Mouse (Mus musculus) liver, embryonic 11.5 days (tissue): ENCODE measurements around the gene Fam173a. TPM values are rescaled to one million over a fixed set of nuclear protein-coding genes. Genes with fewer than 3 reads are reported as not detected.
A peak's percentile ranks its signal among the peaks of the same experiment; 100 is the strongest.

Experiments used
- ATAC-seq: fragments of 200-750 bp; cut with Nextera tagmentation; replicated peaks from 2 replicates; pipeline ENCODE4 v1.8.0; 2017; ENCODE audit warnings: moderate number of reproducible peaks, mild to moderate bottlenecking, moderate TSS enrichment, moderate library complexity; ENCODE audit not compliant: low FRiP score
- DNase-seq: peaks from one replicate; pipeline ENCODE4 v3.0.0-alpha.2; 2017; ENCODE audit warnings: low spot score
- H3K27ac ChIP-seq: fragments of 300-500 bp; sonication (generic); 2 replicates; pipeline ENCODE4 v1.5.1; 2014; ENCODE audit warnings: mild to moderate bottlenecking, low read depth, low read length, control low read depth
- H3K27me3 ChIP-seq: fragments of 300-500 bp; sonication (generic); replicated peaks from 2 replicates; pipeline ENCODE4 v1.6.1; 2014; ENCODE audit warnings: low read length, mixed read lengths; ENCODE audit not compliant: control insufficient read depth, insufficient read depth
- H3K36me3 ChIP-seq: fragments of 300-500 bp; sonication (generic); 2 replicates; pipeline ENCODE4 v1.6.1; 2014; ENCODE audit warnings: mild to moderate bottlenecking, low read length, moderate library complexity, mixed read lengths; ENCODE audit not compliant: control insufficient read depth, insufficient read depth
- H3K4me1 ChIP-seq: fragments of 300-500 bp; sonication (generic); replicated peaks from 2 replicates; pipeline ENCODE4 v1.6.1; 2014; ENCODE audit warnings: low read length, mixed read lengths; ENCODE audit not compliant: control insufficient read depth, insufficient read depth
- H3K4me2 ChIP-seq: fragments of 300-500 bp; sonication (generic); 2 replicates; pipeline ENCODE4 v1.6.1; 2014; ENCODE audit warnings: mild to moderate bottlenecking, control low read depth, moderate library complexity
- H3K4me3 ChIP-seq: fragments of 300-500 bp; sonication (generic); 2 replicates; pipeline ENCODE4 v1.5.1; 2014; ENCODE audit warnings: low read depth, low read length, control low read depth
- H3K9ac ChIP-seq: fragments of 300-500 bp; sonication (generic); 2 replicates; pipeline ENCODE4 v1.6.1; 2014; ENCODE audit warnings: low read depth, low read length, control low read depth
- H3K9me3 ChIP-seq: fragments of 300-500 bp; sonication (generic); 2 replicates; pipeline ENCODE4 v1.6.1; 2016; ENCODE audit warnings: low read length, inconsistent platforms, mixed read lengths; ENCODE audit not compliant: control insufficient read depth
- WGBS: fragments of 180-500 bp; shearing (Covaris S2); extraction: QIAGEN DNeasy Blood & Tissue Kit; methylation state at CpG from one replicate; pipeline ENCODE4 v1.1.7; 2014; 5-methylcytosine and 5-hydroxymethylcytosine counted together
- polyA plus RNA-seq: library from polyadenylated mRNA; unstranded; fragments of >200 nt; fragmentation: Nextera tagmentation; extraction: Ambion mirVana; gene quantifications from 2 replicates; pipeline ENCODE4 v1.2.1, GENCODE M21; 2014

The Fam173a gene
- polyA plus RNA-seq, 1 experiment from 2014 or later: 83.7 TPM

DNA sequence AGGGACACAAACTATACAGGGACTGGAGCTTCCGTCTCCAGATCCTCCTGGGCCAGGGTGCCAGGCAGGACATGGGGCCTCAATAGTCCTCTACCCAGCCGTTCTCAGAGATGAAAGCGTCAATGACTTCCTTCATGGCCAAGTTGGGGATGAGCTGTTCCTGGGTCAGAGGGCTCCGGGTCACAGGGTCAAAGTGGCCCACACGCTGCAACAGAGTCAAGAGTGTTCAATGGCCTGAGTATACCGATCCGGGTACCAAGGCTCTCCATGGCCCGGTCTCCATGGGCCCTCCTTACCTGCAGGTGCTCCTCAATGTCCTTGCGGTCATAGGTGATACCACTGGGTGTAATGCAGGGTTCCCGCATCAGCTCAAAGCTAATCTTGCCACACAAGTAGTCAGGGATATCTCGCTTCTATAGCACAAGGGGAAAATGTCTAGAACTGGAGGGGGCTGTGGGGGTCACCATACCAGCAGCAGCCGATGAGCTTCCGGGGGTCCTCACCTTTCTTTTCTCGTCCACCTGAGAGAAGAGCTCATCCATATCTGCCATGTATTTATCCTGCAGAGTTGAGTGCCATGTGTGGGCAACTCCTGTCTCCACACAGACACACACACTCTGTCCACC is 38.2 kb upstream of the Fam173a start:
- H3K4me2 ChIP-seq: peak overlapping the region; percentile 99
- H3K9me3 ChIP-seq: no peaks in the 10 kb centered on the region
- DNase-seq (no peak), ATAC-seq (no peak)
- H3K4me1 ChIP-seq: peaks cover 45% of the 10 kb centered on the region
- no peaks in the 10 kb centered on the region for H3K27me3 ChIP-seq
- H3K36me3 ChIP-seq: peaks cover 49% of the 10 kb centered on the region
- H3K27ac ChIP-seq: no peak overlapping the region
- H3K4me3 ChIP-seq: peak overlapping the region; percentile 85
- peak overlapping the region; percentile 88 for H3K9ac ChIP-seq
- 85% methylated on average over 14 of the region's 14 CpGs for WGBS

DNA sequence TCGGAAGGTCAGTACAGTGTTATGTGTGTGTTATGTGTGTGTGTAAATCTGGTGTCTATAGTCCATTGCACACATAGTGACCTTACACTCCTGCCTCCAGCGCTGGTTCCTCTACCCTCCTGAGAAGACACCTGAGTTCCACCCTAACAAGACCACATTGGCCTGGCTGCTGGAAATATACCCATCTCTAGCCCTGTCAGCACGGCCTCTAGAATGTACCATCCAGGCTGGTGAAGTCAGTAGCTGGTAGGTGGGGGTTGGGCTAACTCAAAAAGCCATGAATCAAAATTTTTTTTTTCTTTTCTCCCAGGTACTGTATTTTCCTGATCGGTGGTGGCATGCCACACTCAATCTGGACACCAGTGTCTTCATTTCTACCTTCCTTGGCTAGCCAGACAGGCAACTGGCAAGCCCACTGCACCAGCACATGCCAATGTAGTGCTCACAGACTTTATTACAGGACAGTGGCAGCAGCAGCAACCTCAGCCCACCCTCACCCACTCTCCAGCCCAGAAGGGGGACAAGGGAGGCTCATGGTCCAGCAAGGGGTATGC is 37.6 kb upstream of the Fam173a start:
- peak overlapping the region; percentile 82; the same call in 1 of the 2 replicates for H3K27ac ChIP-seq
- H3K9ac ChIP-seq: peak overlapping the region; percentile 20; the same call in 1 of the 2 replicates
- DNase-seq: no peak
- peaks cover 48% of the 10 kb centered on the region for H3K4me1 ChIP-seq
- no peak for ATAC-seq
- H3K9me3 ChIP-seq: no peaks in the 10 kb centered on the region
- 76% methylated on average over 4 of the region's 4 CpGs for WGBS
- peak overlapping the region; percentile 99 for H3K4me2 ChIP-seq
- no peaks in the 10 kb centered on the region for H3K27me3 ChIP-seq
- peak overlapping the region; percentile 65 for H3K4me3 ChIP-seq
- H3K36me3 ChIP-seq: peaks cover 47% of the 10 kb centered on the region

- WGBS: 36% methylated on average over 8 of the region's 8 CpGs
- peaks cover 42% of the 10 kb centered on the region for H3K36me3 ChIP-seq
- ATAC-seq (no peak), DNase-seq (no peak)
- peak overlapping the region; percentile 82 for H3K27ac ChIP-seq
- H3K9me3 ChIP-seq: no peaks in the 10 kb centered on the region
- peak overlapping the region; percentile 77 for H3K9ac ChIP-seq
- H3K27me3 ChIP-seq: no peaks in the 10 kb centered on the region
- H3K4me1 ChIP-seq: peaks cover 50% of the 10 kb centered on the region
- H3K4me3 ChIP-seq: peak overlapping the region; percentile 65
- peak overlapping the region; percentile 99 for H3K4me2 ChIP-seq
Measured at GRCm38 (mm10) chr17:25829558-25830017, 36.9 kb upstream of the Fam173a start.

GRCm38 (mm10) chr17:25828712-25829557 is 36.2 kb upstream of the Fam173a start, which contains the start of gene Jmjd8:
Gene Jmjd8, plus strand, starts transcription at chr17:25828867.
- H3K4me3 ChIP-seq: peak within 1 kb of the TSS; percentile 65
- DNase-seq (peak; percentile 87), ATAC-seq (peak; percentile 37; the same call in 1 of the 2 replicates)
- peaks cover 42% of the 10 kb centered on the region for H3K36me3 ChIP-seq
- peak within 1 kb of the TSS; percentile 99 for H3K4me2 ChIP-seq
- peaks cover 50% of the 10 kb centered on the region for H3K4me1 ChIP-seq
- no peaks in the 10 kb centered on the region for H3K9me3 ChIP-seq
- H3K27me3 ChIP-seq: no peaks in the 10 kb centered on the region
- H3K9ac ChIP-seq: peak within 1 kb of the TSS; percentile 77
- 1% methylated on average over 32 of the region's 32 CpGs for WGBS
- peak within 1 kb of the TSS; percentile 82 for H3K27ac ChIP-seq

DNA sequence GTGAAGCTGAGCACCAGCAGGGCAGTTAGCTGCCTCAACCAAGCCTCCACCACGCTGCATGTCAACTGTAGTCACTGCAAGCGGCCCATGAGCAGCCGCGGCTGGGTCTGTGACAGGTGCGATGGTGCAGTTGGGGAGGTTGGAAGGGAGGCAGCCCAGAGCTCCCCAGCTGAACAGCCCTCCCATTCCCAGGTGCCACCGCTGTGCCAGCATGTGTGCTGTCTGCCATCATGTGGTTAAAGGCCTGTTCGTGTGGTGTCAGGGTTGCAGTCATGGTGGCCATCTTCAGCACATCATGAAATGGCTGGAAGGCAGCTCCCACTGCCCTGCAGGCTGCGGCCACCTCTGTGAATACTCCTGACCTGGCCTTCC is 35.5 kb upstream of the Fam173a start:
- ATAC-seq (no peak), DNase-seq (no peak)
- Histone ChIP-seq H3K9me3 (no peaks in the 10 kb centered on the region), H3K9ac (no peak overlapping the region; the same call in 1 of the 2 replicates), H3K4me3 (peak overlapping the region; percentile 65), H3K36me3 (peaks cover 42% of the 10 kb centered on the region), H3K27me3 (no peaks in the 10 kb centered on the region), H3K27ac (peak overlapping the region; percentile 82), H3K4me2 (peak overlapping the region; percentile 99), H3K4me1 (peaks cover 47% of the 10 kb centered on the region)
- WGBS: 84% methylated on average over 8 of the region's 8 CpGs

- Histone ChIP-seq H3K27ac (0 out of 2 replicates have a peak overlapping the region, but pooled peaks have one; percentile 82), H3K4me3 (no peak overlapping the region), H3K9me3 (no peaks in the 10 kb centered on the region), H3K36me3 (peaks cover 42% of the 10 kb centered on the region), H3K9ac (no peak overlapping the region), H3K27me3 (no peaks in the 10 kb centered on the region), H3K4me2 (no peak overlapping the region; the same call in 1 of the 2 replicates), H3K4me1 (peaks cover 47% of the 10 kb centered on the region)
- DNase-seq (no peak), ATAC-seq (no peak)
- WGBS: 95% methylated on average over 22 of the region's 22 CpGs
Measured at GRCm38 (mm10) chr17:25827546-25828222, 35.0 kb upstream of the Fam173a start.

GRCm38 (mm10) chr17:25827011-25827410 is 34.3 kb upstream of the Fam173a start:
- no peak overlapping the region for H3K9ac ChIP-seq
- H3K27me3 ChIP-seq: peaks cover under 1% of the 10 kb centered on the region; the same call in 1 of the 2 replicates
- H3K9me3 ChIP-seq: no peaks in the 10 kb centered on the region
- 94% methylated on average over 13 of the region's 13 CpGs for WGBS
- no peak for ATAC-seq
- H3K4me2 ChIP-seq: no peak overlapping the region
- peaks cover 46% of the 10 kb centered on the region for H3K4me1 ChIP-seq
- no peak overlapping the region for H3K4me3 ChIP-seq
- H3K36me3 ChIP-seq: peaks cover 41% of the 10 kb centered on the region
- no peak overlapping the region for H3K27ac ChIP-seq
- no peak for DNase-seq

DNA sequence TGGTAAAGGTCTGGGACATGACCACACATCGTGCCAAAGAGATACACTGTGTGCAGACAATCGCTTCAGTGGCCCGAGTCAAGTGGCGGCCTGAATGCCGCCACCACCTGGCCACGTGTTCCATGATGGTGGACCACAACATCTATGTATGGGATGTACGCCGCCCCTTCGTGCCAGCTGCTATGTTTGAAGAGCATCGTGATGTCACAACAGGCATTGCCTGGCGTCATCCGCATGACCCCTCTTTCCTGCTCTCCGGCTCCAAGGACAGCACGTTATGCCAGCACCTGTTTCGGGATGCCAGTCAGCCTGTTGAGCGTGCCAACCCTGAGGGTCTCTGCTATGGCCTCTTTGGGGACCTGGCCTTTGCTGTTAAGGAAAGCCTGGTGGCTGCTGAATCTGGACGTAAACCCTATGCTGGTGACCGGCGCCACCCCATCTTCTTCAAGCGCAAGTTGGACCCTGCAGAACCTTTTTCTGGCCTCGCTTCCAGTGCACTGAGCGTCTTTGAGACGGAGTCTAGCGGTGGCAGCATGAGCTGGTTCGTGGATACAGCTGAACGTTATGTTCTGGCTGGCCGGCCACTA is 33.4 kb upstream of the Fam173a start:
- Histone ChIP-seq H3K27ac (no peak overlapping the region), H3K9me3 (no peaks in the 10 kb centered on the region), H3K27me3 (peaks cover 5% of the 10 kb centered on the region; the same call in 1 of the 2 replicates), H3K9ac (no peak overlapping the region), H3K4me3 (no peak overlapping the region), H3K4me1 (peaks cover 37% of the 10 kb centered on the region), H3K4me2 (no peak overlapping the region), H3K36me3 (peaks cover 33% of the 10 kb centered on the region)
- WGBS: 93% methylated on average over 27 of the region's 27 CpGs
- no peak for ATAC-seq
- DNase-seq: no peak
